Mouse (Mus musculus) adrenal gland, postnatal 14 days (tissue): ENCODE data around the gene Fzd5. TPM values are rescaled to one million over a fixed set of nuclear protein-coding genes. Genes with fewer than 3 reads are reported as not detected.

Experiments
- DNase-seq: peaks from one replicate; pipeline ENCODE4 v3.0.0; 2021; ENCODE audit warnings: mixed read lengths
- long read RNA-seq, 2 experiments: library from polyadenylated mRNA; stranded (forward); transcript quantifications; one replicate each; pipeline ENCODE4 v2.0.0; 2021
- total RNA-seq: library from RNA; stranded (reverse); gene quantifications from 2 replicates; pipeline ENCODE4 v1.2.3, GENCODE M21; 2021

Fzd5 gene
- total RNA-seq: 12.8 and 14.4 TPM in 2 replicates
- long read RNA-seq, experiment 1, full-length matches to known transcripts: 1 of 7 reads
- long read RNA-seq, experiment 1, partial matches to known transcripts: 0 of 7 reads
- long read RNA-seq, experiment 1, other reads (novel, unspliced or antisense): 6 of 7 reads
- long read RNA-seq, experiment 2, full-length matches to known transcripts: 1 of 3 reads
- long read RNA-seq, experiment 2, partial matches to known transcripts: 0 of 3 reads
- long read RNA-seq, experiment 2, other reads (novel, unspliced or antisense): 2 of 3 reads

- DNase-seq: peak; percentile 98
Measured at GRCm38 (mm10) chr1:64737502-64738179, at the start of gene Fzd5. Fzd5 (minus strand) TSS chr1:64737751.

GRCm38 (mm10) chr1:64779863-64780262, 42.3 kb upstream of the Fzd5 start:
- no peak for DNase-seq

- no peak for DNase-seq
Measured at GRCm38 (mm10) chr1:64779415-64779814, 41.9 kb upstream of the Fzd5 start.

- DNase-seq: no peak
Measured at GRCm38 (mm10) chr1:64773305-64773704, 35.8 kb upstream of the Fzd5 start.

- no peak for DNase-seq
Measured at GRCm38 (mm10) chr1:64770169-64770568, 32.6 kb upstream of the Fzd5 start.

- DNase-seq: peak; percentile 39
Measured at GRCm38 (mm10) chr1:64761646-64762045, 24.1 kb upstream of the Fzd5 start.

- no peak for DNase-seq
Measured at GRCm38 (mm10) chr1:64757766-64758165, 20.2 kb upstream of the Fzd5 start.

GRCm38 (mm10) chr1:64757254-64757653, 19.7 kb upstream of the Fzd5 start:
- DNase-seq: peak; percentile 22

GRCm38 (mm10) chr1:64756640-64757030, 19.1 kb upstream of the Fzd5 start:
- no peak for DNase-seq

- no peak for DNase-seq
Measured at GRCm38 (mm10) chr1:64755971-64756639, 18.6 kb upstream of the Fzd5 start.

- no peak for DNase-seq
Measured at GRCm38 (mm10) chr1:64754658-64755057, 17.1 kb upstream of the Fzd5 start.

GRCm38 (mm10) chr1:64753668-64754067, 16.1 kb upstream of the Fzd5 start:
- no peak for DNase-seq

GRCm38 (mm10) chr1:64753109-64753508, 15.6 kb upstream of the Fzd5 start:
- DNase-seq: peak; percentile 59

- no peak for DNase-seq
Measured at GRCm38 (mm10) chr1:64744616-64745015, 7.1 kb upstream of the Fzd5 start.

GRCm38 (mm10) chr1:64742741-64743408, 5.3 kb upstream of the Fzd5 start:
- DNase-seq: no peak

- peak; percentile 81 for DNase-seq
Measured at GRCm38 (mm10) chr1:64738661-64739082, 1.1 kb upstream of the Fzd5 start.

- peak; percentile 50 for DNase-seq
Measured at GRCm38 (mm10) chr1:64738180-64738555, 617 bp upstream of the Fzd5 start.

- DNase-seq: peak; percentile 72
Measured at GRCm38 (mm10) chr1:64736681-64737501, 660 bp downstream of the Fzd5 start.

- DNase-seq: peak; percentile 70
Measured at GRCm38 (mm10) chr1:64735781-64736680, 1.5 kb downstream of the Fzd5 start.
